ENCODE assay signal across 9 mouse cellular contexts in the genomic region with DNA sequence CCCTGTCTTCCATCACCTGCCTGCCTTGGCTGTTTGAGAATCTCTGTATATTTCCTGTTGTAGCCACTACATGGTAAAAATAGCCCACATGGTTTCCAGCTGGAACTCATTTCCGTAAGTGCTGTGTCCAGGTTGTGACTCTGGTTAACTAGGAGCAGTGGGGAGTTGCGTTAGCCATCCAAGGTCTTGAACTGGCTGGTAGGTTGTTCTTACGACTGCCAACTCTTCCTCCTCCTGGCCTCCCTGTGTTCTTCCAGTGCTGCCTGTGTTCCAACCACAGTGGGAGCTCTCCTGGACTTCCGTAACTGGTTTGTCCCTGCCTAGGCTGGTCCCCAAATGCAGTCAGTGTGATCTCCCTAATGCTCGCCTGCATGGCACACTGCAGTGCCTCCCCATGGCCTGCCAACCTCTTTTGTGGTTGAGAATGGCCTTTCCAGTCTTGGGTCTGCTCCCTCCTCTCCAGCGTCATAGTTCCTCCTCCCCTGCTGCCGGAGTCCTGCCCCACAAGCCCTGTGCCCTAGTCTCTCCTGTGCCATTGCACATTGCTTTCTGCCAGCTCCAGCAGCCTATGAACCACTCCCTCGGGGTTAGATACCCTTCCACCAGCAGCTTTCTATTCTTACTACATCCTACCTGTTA.
DNase-seq lines count a peak whose midpoint lies in the region; ATAC-seq lines count a peak whose summit lies in the region.
"Had no signal": no experiment of that assay in that cellular context is flagged by ENCODE, and none has a peak within 500 bp of the region (broad histone marks: within the 10 kb centered on the region; RNA-seq: fewer than 3 reads in every experiment).

No protein-coding gene starts in this region.

- no peak for ATAC-seq in kidney, embryonic 16.5 days (ENCODE audit: low FRiP score, low TSS enrichment)
- no peak; the same call in 1 of the 2 replicates for ATAC-seq in embryonic facial prominence, embryonic 12.5 days (ENCODE audit: insufficient number of reproducible peaks, insufficient read depth, low FRiP score, low TSS enrichment)
- ATAC-seq in frontal cortex, adult (ENCODE audit: low TSS enrichment), result no peak

- intact Hi-C loops in left cerebral cortex, postnatal 25 days (cut with DNase I), result loop anchor here (5.0 to 10.0 kb wide), 2 partner anchors 290 to 482 kb away; no protein-coding TSS in a partner anchor

- no peak overlapping the region for H3K9ac ChIP-seq in kidney, embryonic 16.5 days (replicated peaks; ENCODE audit: low read length)
- no peak overlapping the region for H3K9ac ChIP-seq in embryonic facial prominence, embryonic 12.5 days
- H3K9ac ChIP-seq: stomach, embryonic 15.5 days had no signal

- no peaks in the 10 kb centered on the region for H3K9me3 ChIP-seq in kidney, embryonic 16.5 days (ENCODE audit: low read length)
- no peaks in the 10 kb centered on the region for H3K9me3 ChIP-seq in embryonic facial prominence, embryonic 12.5 days
- H3K9me3 ChIP-seq: stomach, embryonic 15.5 days had no signal

- H3K27ac ChIP-seq in kidney, embryonic 16.5 days (ENCODE audit: low read length), result no peak overlapping the region
- H3K27ac ChIP-seq in brown adipose tissue, adult 24 weeks (replicated peaks; ENCODE audit: low read depth, low read length), result 0 out of 2 replicates have a peak overlapping the region, but pooled peaks have one; percentile 7
- H3K27ac ChIP-seq in embryonic facial prominence, embryonic 12.5 days, result peak overlapping the region; percentile 12
- H3K27ac ChIP-seq: stomach, embryonic 15.5 days had no signal

- 71% methylated on average over 8 of the region's 8 CpGs for WGBS in kidney, embryonic 16.5 days
- WGBS in embryonic facial prominence, embryonic 12.5 days, result 49% methylated on average over 8 of the region's 8 CpGs

- H3K4me3 ChIP-seq in kidney, embryonic 16.5 days (ENCODE audit: low read length), result no peak overlapping the region
- no peak overlapping the region for H3K4me3 ChIP-seq in brown adipose tissue, adult 24 weeks (ENCODE audit: insufficient read depth, low read depth, low read length)
- no peak overlapping the region for H3K4me3 ChIP-seq in embryonic facial prominence, embryonic 12.5 days
- H3K4me3 ChIP-seq: stomach, embryonic 15.5 days had no signal

- DNase-seq in kidney, adult 11 months, result peak; percentile 42
- DNase-seq in kidney, postnatal 36 days, result peak; percentile 34 to 36
- DNase-seq in left cerebral cortex, postnatal 25 days (ENCODE audit: low spot score in 2 of 2), result no peak
- DNase-seq in ovary, postnatal 10 days (ENCODE audit: low spot score), result no peak

- no peaks in the 10 kb centered on the region for H3K27me3 ChIP-seq in kidney, embryonic 16.5 days (ENCODE audit: insufficient read depth, low read length)
- H3K27me3 ChIP-seq in embryonic facial prominence, embryonic 12.5 days, result no peaks in the 10 kb centered on the region
- H3K27me3 ChIP-seq: stomach, embryonic 15.5 days had no signal

- H3K36me3 ChIP-seq in kidney, embryonic 16.5 days (ENCODE audit: insufficient read depth, low read length), result no peaks in the 10 kb centered on the region
- no peaks in the 10 kb centered on the region for H3K36me3 ChIP-seq in embryonic facial prominence, embryonic 12.5 days
- H3K36me3 ChIP-seq: stomach, embryonic 15.5 days had no signal

- H3K4me1 ChIP-seq in kidney, embryonic 16.5 days (ENCODE audit: insufficient read depth, low read length), result peaks cover 27% of the 10 kb centered on the region
- H3K4me1 ChIP-seq in brown adipose tissue, adult 24 weeks (ENCODE audit: control insufficient read depth, insufficient read depth, insufficient read length, low read length), result peaks cover 8% of the 10 kb centered on the region; the same call in 1 of the 2 replicates
- peaks cover 38% of the 10 kb centered on the region for H3K4me1 ChIP-seq in embryonic facial prominence, embryonic 12.5 days

- no peak overlapping the region for H3K4me2 ChIP-seq in kidney, embryonic 16.5 days (replicated peaks; ENCODE audit: low read depth, low read length)
- no peak overlapping the region for H3K4me2 ChIP-seq in embryonic facial prominence, embryonic 12.5 days (replicated peaks)
- H3K4me2 ChIP-seq: stomach, embryonic 15.5 days had no signal

Comparison
In these comparisons a context has a peak if more than half of its experiments do, and no peak if none do; other contexts are left out.
1. DNase-seq: peak in kidney, adult 11 months (single experiment) and kidney, postnatal 36 days (2 of 2); none in left cerebral cortex, postnatal 25 days (0 of 2) and ovary, postnatal 10 days (single experiment).